Mouse (Mus musculus) midbrain, embryonic 10.5 days (tissue): ENCODE measurements around the gene Moxd1. TPM values are rescaled to one million over a fixed set of nuclear protein-coding genes. Genes with fewer than 3 reads are reported as not detected.

Source experiments
- DNase-seq: peaks from one replicate; pipeline ENCODE4 v3.0.0-alpha.2; 2017; ENCODE audit warnings: low spot score
- H3K27ac ChIP-seq: fragments of 300-500 bp; sonication (generic); replicated peaks from 2 replicates; pipeline ENCODE4 v1.5.1; 2016; ENCODE audit warnings: mild to moderate bottlenecking
- H3K27me3 ChIP-seq: fragments of 300-500 bp; sonication (generic); 2 replicates; pipeline ENCODE4 v1.6.1; 2016; ENCODE audit warnings: low read depth, mild to moderate bottlenecking; ENCODE audit not compliant: poor library complexity, severe bottlenecking
- H3K36me3 ChIP-seq: fragments of 300-500 bp; sonication (generic); 2 replicates; pipeline ENCODE4 v1.6.1; 2016; ENCODE audit warnings: mild to moderate bottlenecking, moderate library complexity
- H3K4me1 ChIP-seq: fragments of 300-500 bp; sonication (generic); 2 replicates; pipeline ENCODE4 v1.6.1; 2016
- H3K4me3 ChIP-seq: fragments of 300-500 bp; sonication (generic); 2 replicates; pipeline ENCODE4 v1.5.1; 2016; ENCODE audit warnings: mild to moderate bottlenecking, moderate library complexity
- H3K9me3 ChIP-seq: fragments of 300-500 bp; sonication (generic); replicated peaks from 2 replicates; pipeline ENCODE4 v1.6.1; 2016; ENCODE audit warnings: mild to moderate bottlenecking
- WGBS: fragments of 180-500 bp; shearing (Covaris S2); methylation state at CpG from one replicate; pipeline ENCODE4 v1.1.7; 2016; 5-methylcytosine and 5-hydroxymethylcytosine counted together
- polyA plus RNA-seq: library from polyadenylated mRNA; unstranded; fragments of >200 nt; fragmentation: Nextera tagmentation; extraction: Ambion mirVana; gene quantifications from 2 replicates; pipeline ENCODE4 v1.2.1, GENCODE M21; 2016

Gene Moxd1
- polyA plus RNA-seq, 1 experiment from 2014 or later, result 5.5 TPM

DNA sequence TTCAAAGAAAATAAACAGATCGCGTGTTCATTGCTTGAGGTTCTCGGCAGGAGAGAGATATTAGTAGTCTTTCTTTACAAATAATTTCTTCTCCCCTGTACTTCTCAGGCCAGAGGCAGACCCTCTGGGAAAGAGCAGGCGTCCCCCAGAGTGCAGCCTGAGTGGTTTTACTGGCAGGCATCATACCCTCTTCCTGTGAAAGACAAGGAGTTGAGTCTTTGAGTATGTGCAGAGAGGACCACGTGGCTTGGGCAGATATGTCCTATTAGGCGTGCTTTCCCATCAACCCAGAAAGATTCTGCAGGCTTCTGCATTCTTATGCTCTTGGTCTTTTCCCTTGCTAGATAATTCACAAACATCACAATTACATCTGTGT is 117.9 kb downstream of the Moxd1 start:
- H3K36me3 ChIP-seq, result no peaks in the 10 kb centered on the region
- 86% methylated on average over 6 of the region's 6 CpGs for WGBS
- no peaks in the 10 kb centered on the region for H3K27me3 ChIP-seq
- no peak overlapping the region for H3K27ac ChIP-seq
- H3K4me1 ChIP-seq, result no peaks in the 10 kb centered on the region
- DNase-seq, result no peak
- H3K9me3 ChIP-seq, result no peaks in the 10 kb centered on the region; the same call in 1 of the 2 replicates
- H3K4me3 ChIP-seq, result no peak overlapping the region

DNA sequence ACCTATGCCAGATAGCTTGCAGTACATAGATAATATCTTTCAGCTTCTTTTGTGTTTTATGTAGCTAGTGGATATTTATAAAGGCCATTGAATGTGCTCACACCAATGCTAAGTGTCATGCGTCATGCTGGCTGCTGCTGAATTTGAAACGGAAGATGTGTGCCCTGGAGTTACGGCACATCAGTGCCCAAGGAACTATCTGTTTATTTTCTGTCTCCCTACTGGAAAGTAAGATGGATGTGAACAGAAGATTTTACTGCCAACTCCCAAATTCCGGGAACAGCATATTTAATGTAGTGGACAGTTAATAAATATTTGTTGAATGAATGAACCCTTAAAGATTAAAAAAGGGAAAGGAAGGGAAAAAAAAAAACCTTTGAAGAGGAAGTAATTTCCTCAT is 119.8 kb downstream of the Moxd1 start:
- Histone ChIP-seq H3K36me3 (no peaks in the 10 kb centered on the region), H3K4me3 (no peak overlapping the region), H3K9me3 (no peaks in the 10 kb centered on the region), H3K27me3 (no peaks in the 10 kb centered on the region), H3K27ac (no peak overlapping the region), H3K4me1 (no peaks in the 10 kb centered on the region)
- WGBS, result 90% methylated on average over 4 of the region's 4 CpGs
- no peak for DNase-seq

Other genes starting within 250 kb of the Moxd1 start
- not detected in 2 replicates for gene Taar6, start 237.9 kb upstream of the Moxd1 start, polyA plus RNA-seq
- not detected in 2 replicates for gene Taar7a, start 230.0 kb upstream of the Moxd1 start, polyA plus RNA-seq
- not detected in 2 replicates for gene Taar7b, start 223.6 kb upstream of the Moxd1 start, polyA plus RNA-seq
- not detected in 2 replicates for gene Taar7d, start 196.3 kb upstream of the Moxd1 start, polyA plus RNA-seq
- not detected in 2 replicates for gene Taar7e, start 185.9 kb upstream of the Moxd1 start, polyA plus RNA-seq
- not detected in 2 replicates for gene Taar7f, start 174.0 kb upstream of the Moxd1 start, polyA plus RNA-seq
- gene Taar8a, start 147.0 kb upstream of the Moxd1 start, polyA plus RNA-seq, result not detected in 2 replicates
- gene Taar8b, start 131.2 kb upstream of the Moxd1 start, polyA plus RNA-seq, result not detected in 2 replicates
- gene Taar8c, start 121.6 kb upstream of the Moxd1 start, polyA plus RNA-seq, result not detected in 2 replicates
- gene Taar9, start 114.0 kb upstream of the Moxd1 start, polyA plus RNA-seq, result 0.11 TPM in 1 of 2 replicates, not detected in the other
- 52.7 and 72.1 TPM in 2 replicates for gene Stx7, start 74.2 kb upstream of the Moxd1 start, polyA plus RNA-seq